Mouse (Mus musculus) adrenal gland, adult 18-20 months (tissue): ENCODE measurements at regions not wholly inside any gene's neighbourhood (a gene's known extent, or its start where the extent isn't known, plus 50 kb on each side); places are given as distances from the start of the nearest gene placed in this dataset.

Source experiments
- DNase-seq, 2 experiments: peaks; one replicate each; pipeline ENCODE4 v3.0.0; 2021 to 2022; ENCODE audit warnings: low spot score in 2 of 2

GRCm38 (mm10) chr8:91974636-91975035, 172.8 kb upstream of the Irx3 start:
- no peak for DNase-seq

DNA sequence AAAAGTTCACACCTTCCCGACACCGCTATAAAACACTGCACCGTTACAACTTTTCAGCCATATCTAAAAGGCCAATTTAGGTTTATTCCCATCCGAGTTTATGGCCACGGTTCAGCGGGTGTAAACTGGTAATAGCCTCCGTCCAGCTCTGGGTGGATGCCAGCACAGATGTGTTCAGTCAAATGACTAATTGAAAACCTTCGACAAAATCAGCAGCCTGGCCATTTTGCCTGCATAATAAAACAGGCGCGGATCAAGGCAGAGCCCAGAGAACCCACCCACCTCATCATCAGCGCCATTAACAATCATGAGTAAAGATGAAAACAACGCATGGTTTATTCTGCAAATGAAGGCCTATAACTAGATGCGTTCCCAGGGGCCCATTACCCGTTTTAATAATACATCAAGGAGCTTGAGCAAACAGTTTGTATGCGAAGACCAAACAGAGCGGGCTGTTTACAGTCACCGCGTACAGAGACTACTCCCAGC, 172.1 kb upstream of the Irx3 start:
- no peak for DNase-seq

GRCm38 (mm10) chr8:91967407-91967806, 165.5 kb upstream of the Irx3 start:
- DNase-seq: peak in 1 of 2 experiments; percentile 20

- DNase-seq: peak; percentile 43 to 44
These were observed 165.1 kb upstream of the Irx3 start for GRCm38 (mm10) chr8:91966891-91967370.

GRCm38 (mm10) chr8:91961696-91962095, 159.8 kb upstream of the Irx3 start:
- DNase-seq: no peak

- no peak for DNase-seq
These were observed 153.3 kb upstream of the Irx3 start for GRCm38 (mm10) chr8:91955170-91955569.

GRCm38 (mm10) chr8:91952981-91953380, 151.1 kb upstream of the Irx3 start:
- no peak for DNase-seq

DNA sequence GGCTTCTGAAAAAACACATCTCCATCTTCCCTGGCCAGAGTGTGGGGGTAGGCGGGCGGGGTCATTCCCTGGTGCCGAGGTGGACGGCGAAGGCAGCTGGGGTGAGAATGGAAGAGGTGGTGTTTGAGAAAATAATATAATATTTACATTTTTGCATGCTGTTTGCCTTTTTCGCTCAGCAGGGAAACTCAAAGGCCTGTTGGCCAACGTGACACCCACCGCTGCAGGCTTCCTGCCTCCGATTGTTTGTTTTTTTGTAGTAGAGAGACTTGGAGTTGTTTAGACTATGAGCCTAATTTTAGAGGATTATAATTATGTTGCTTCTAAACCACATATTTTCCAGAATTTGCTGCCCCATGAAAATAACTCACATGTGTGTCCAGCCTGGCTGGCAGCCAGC, 147.2 kb upstream of the Irx3 start:
- DNase-seq: no peak

DNA sequence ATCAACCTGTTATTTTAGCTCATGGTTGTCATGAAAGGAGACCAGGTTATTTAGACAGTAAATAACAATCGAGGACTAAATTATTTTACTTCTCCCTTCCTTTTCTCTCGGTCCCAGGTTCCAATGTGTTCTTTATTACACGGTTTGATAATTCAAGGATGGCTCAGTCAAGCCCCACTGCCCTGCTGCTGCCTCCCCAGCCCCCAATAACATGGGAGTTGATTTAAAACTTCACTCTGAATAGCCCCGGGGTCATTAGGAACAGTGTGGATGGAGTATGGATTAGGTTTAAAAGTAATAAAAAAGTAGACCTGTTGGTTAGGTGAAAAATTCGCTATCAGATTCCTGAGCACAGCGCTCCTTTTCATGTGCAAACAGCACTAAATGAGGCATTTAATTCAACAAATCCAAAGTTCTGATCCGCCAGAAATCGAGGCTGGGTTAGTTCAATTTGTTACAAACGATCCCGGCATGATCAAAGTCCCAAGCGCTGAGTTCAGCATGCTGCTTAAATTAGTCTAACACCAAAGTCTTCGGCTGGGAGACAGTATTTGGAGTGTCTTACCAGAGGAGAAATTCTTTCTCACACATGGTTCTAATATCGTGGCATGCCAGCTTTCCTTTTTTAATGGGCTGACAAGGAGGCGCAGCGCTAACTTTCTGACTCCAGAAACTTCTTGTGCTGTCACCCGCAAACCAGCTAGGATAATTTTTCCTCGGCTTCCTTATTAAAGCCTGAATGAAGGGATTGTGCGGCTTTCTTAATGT, 146.5 kb upstream of the Irx3 start:
- no peak for DNase-seq

- DNase-seq: no peak
These were observed 139.1 kb upstream of the Irx3 start for GRCm38 (mm10) chr8:91941005-91941404.

DNA sequence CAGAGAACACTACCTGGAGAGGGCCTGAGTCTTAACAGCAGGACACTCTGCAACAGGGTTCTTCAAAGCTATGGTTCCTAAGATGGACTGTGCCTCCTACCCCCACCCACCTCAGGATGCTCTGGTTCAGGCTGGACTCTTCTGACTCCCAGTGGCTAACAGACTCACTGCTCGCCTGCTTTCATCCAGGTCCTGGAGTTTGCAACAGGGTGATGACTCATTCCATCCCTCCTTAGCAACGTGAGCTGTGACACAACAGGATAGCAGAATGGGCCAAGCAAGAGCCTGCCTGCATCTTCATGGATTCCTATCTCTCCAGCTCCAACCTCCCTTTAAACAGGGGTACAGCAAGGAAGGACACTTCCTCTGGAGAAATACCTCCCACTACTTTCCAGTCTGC, 135.4 kb upstream of the Irx3 start:
- DNase-seq: peak in 1 of 2 experiments; percentile 4

DNA sequence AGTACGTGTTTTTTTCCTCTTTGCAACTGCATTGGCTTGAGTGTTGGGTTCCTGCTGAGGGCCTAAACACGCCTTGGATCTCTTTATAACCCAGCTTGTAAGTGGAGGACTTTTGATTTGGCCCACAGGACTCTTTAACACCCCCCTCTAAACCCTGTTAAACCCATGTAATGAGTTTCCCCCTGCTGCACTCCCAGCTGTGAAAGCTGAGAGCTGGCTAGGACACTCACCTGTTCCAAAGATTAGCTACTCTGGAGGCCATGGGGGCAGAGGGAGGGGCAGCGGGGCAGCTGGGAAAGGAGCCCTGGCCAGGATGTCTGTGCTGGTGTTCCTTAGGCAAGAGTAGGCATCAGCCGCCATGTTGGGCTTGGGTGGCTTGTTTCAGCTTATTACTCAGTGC, 128.7 kb upstream of the Irx3 start:
- no peak for DNase-seq

GRCm38 (mm10) chr8:91925968-91926524, 124.2 kb upstream of the Irx3 start:
- no peak for DNase-seq

DNA sequence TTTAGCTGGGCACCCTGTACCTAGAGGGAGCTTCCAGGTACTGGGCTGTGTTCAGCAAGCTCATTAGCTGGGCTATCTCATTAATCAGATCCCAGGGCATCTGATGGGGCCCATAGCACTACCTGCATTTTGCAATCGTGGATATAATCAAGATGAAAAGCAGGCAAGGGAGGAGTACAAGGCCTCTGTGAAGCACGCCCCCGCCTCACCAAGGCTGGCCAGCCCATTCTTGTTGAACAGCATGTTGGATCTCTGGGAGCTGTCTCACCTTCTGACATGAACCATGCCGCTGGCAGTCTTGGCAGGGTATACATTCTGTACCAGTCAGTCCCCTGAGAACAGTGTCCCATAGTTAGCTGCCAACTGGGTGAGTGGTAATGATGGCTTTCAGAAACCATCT, 122.3 kb upstream of the Irx3 start:
- DNase-seq: no peak

GRCm38 (mm10) chr8:91922211-91922874, 120.5 kb upstream of the Irx3 start:
- DNase-seq: no peak

DNA sequence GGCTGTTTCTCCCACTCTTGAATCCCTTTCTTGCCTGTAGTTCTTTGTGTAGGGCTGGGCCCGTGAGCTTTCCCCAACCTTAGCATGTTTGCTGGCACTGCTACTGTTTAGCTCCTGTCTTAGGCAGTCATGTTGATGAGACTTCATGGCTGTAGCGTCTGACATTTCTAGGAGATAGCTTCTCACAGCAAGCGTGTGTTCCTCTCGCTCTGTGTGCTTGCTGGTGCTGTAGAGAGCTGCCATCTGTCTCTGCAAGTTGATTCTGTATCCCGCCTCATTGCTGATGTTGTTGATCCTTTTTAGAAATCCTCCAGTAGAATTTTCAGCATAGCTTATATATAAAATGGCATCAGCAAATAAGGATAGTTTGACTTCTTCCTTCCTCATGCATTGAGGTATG, 116.0 kb upstream of the Irx3 start:
- no peak for DNase-seq

- no peak for DNase-seq
These were observed 112.1 kb upstream of the Irx3 start for GRCm38 (mm10) chr8:91913971-91914370.

DNA sequence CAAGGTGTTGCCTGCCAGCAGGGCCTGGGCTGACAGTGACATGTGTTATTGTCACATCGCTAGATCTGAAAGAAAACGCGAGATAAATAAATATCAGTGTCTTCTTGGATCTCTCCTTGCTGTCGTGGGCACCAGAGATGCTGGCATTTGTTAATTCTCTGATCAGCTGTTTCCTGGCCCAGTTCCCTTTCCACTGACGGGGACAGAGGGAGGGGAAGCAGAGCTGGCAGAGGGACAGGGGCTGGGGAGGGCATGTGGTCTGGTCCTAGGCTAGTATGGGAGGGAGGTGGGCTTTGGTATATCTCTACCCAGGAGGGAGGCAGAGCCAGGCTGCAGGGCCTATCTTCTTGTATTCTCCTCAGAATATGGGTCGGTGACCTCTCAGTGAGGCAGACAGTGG, 111.3 kb upstream of the Irx3 start:
- no peak for DNase-seq

GRCm38 (mm10) chr8:91909637-91910383, 107.9 kb upstream of the Irx3 start:
- no peak for DNase-seq

DNA sequence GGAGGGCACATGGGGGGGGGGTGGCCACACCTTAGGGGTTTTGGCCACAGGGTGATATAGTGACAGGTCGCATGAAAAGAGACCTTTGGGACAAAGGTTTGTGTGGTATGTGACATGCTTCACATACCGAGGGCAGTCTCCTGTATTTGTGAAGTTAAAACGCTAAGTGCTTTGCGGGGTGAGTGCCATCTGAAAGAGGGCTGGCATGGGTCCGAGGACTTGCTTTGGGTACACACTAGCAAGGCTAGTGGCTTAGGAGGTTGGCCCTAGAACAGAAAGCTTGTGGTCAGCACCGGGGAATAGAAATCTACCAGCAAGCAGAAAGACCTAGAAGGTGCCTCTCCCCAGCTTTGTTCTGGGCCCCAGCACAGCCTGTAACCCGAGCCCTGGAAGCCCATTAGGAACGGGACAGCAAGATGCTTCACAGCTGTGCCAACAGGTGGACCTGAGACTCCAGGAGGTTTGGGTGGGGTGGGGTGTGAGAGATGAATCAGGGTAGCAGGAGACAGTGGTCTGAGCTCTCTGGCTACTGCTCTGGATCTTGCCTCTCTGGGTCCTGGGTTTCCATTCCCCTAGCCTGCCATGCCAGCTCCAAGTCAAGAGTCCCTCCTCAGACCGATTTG, 107.0 kb upstream of the Irx3 start:
- no peak for DNase-seq

DNA sequence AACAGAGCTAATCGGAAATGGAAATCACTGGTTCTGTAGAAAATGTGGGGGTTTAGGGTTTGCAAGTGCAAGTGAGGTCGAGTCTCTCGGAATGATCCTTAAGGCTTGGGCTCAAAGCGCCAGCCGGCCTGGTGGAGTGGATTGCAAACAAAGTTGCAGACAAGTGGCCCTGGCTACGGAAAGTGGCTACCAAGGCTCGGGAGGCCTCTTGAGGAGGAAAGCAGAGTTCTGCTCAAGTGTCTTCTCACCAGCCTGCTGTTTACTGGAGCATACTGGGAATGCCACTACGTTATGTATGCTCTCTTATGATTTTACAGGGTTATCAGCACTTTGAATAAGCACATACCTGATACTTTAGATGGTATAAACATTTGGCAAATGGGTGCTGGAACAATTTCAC, 105.3 kb upstream of the Irx3 start:
- DNase-seq: no peak
